Mouse (Mus musculus): ENCODE data around the gene Prpsap2.
"Not testable (repeated sequence)": the region's sequence is repeated elsewhere in the genome, so short reads cannot be mapped to it uniquely, and the experiment has no call there.

The Prpsap2 gene

DNA sequence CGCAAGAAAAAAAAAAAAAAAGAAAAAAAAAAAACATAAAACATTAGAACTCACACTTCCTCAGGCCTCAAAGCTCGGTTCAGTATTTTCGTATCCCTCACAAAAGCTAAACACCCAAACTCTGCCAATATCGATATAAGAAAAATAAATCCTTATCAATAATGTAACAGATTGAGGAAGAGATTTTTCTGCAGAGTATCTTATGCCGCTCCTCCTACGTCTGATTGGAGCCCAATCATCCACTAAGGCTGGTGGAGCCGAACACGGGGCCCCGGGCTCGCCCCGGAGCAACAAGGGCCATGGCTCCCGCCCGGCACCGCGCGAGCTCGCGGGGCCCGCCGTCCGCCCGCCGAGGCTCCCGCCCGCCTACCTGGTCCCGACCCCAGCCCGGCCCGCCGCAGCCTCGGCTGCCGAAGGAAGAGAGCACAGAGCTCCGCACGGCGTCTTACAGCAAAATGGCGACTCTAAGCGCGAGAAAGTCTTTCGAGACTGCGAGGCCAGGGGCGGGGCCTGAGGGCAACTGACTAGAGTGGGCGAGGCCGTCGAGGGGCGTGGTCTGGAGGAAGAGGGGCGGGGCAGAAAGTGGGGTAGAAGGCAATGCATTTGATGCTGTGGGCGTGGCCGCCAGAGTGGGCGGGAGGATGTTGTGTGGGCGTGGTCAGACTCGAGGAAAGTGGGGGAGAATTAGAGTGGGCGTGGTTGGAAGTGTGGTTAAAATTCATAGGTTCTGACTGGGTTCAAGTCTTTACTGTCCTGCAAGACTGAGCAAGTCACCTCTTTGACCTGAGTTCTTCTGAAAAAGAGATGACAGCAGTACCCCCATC lies at the start of gene Prpsap2:
TSS of gene Prpsap2 (minus strand) at position 505 of the 824 bp plus-strand sequence.
- DNase-seq (ENCODE audit: low spot score in 2 of 2) = peak; percentile 93

DNA sequence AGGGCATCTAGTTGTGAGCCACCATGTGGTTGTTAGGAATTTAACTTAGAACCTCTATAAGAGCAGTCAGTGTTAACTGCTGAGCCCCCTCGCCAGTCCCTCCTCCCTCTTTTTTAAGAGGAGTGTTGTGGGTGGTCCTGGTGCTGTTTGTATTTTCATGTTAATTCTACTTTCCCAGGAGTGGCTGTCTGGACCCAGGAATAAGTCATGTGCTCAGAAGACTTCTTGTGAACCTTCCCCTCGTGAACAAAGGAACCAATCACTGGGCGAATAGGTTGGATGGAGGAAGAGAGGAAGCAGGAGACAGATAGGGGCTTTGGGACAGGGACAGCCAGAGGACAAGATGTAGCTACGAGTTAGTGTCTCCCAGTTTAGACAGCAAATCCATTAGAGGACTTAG lies 47.9 kb upstream of the Prpsap2 start:
- DNase-seq (ENCODE audit: low spot score in 2 of 2) = no peak

DNA sequence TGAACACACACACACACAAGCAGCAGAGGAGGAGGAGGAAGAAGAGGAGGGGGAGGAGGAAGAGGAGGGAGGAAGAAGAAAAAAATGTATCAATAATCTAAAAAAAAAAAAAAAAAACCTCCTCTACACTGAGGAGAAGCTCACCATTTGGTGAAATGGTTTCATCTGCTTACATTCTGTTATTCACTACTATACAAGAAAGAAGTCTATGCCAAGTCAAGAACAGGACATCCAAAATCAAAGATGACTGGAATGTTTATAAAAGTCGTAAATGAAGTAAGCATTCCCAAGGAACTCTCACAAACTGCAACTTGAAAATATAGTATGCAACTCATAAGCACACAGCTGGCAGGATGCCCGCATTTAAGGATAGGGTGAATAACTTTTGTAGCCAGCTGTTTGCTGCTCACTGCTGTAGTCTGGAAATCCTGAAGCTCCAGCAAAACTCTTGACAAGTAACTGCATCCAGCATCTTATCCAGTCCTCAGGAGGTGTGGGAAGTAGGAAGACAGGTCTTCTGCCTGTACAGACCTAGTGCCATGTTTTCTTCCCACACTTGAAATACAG lies 46.7 kb upstream of the Prpsap2 start:
- DNase-seq (ENCODE audit: low spot score in 2 of 2) = no peak

DNA sequence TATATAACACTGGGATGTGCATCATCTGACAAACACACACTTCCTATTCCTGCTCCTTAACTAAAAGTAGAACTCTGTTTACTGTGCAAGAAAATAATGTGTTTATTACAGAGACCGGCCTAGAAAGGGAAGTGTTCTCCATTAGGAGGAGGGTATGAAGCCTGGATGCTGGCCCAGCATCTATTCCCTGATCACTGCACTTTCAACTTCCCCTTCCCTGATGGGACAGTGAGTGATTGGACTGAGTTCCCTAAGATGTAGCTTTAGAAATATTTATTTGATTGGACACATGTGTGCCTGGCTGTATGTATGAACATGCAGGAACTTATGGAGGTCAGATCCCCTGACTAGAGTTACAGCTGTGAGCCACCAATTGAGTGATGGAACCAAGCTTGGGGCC lies 31.6 kb upstream of the Prpsap2 start:
- DNase-seq (ENCODE audit: low spot score in 2 of 2) = no peak

DNA sequence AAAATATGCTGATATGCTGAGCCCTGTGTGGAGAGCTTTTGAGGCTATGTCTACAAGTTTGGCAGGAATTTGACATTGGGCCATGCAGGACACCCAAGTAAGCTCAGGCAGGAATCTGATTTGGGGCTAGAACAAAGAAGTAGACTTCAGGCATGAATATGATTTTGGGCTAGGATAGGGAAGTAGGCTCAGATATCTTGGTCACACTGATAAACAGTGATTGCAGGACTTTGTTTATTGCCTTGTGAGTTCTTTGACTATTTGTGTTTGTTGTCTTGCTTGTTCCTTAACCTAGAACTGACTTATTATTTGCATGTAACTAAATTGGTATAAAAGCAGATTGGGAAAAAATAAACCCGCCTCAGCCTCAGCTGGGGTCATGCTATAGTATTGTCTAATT lies 26.7 kb upstream of the Prpsap2 start:
- no peak for DNase-seq (ENCODE audit: low spot score in 2 of 2)

DNA sequence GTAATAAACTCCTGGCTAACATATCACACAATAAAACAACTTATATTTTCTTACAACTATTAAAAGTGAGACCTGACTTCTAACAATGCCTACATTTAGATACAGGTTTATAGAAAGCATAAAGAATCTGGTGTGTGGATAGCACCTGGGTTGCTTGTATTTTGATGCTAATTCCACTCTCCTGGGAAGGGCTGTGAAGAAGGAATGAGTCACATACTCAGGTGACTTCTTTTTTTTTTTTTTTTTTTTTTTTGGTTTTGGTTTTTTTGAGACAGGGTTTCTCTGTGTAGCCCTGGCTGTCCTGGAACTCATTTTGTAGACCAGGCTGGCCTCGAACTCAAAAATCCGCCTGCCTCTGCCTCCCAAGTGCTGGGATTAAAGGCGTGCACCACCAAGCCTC lies 20.6 kb upstream of the Prpsap2 start:
- not testable (repeated sequence) for DNase-seq (ENCODE audit: low spot score in 2 of 2)

DNA sequence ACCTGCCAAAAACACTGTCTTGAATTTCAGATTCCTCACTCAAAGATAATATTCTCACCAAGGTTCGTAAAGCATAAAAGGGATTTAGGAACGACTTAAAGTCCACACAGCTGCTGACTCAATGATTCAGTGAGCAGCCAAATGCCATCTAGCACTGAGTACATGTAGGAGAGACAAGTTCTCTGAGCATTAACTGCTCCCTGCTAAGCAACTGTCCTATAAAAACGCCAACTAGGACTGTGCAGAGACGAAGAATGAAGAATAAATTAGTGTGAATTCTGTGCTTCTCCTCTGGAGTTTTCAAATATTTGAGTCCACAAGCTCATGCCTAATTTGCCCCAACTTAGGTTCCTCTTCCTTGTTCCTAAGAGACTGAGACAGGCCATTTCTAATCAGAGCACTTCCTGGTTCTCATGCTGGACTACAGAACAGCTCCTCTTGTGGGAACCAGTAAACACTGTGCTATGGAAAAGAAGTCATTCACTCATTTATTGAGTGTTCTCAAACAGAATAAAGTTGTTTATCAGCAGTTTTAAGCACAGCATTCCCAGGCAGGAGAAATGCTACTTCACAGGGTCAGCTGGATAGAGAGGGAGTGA lies 12.8 kb upstream of the Prpsap2 start:
- peak in 1 of 2 experiments; percentile 44 for DNase-seq (ENCODE audit: low spot score in 2 of 2)

DNA sequence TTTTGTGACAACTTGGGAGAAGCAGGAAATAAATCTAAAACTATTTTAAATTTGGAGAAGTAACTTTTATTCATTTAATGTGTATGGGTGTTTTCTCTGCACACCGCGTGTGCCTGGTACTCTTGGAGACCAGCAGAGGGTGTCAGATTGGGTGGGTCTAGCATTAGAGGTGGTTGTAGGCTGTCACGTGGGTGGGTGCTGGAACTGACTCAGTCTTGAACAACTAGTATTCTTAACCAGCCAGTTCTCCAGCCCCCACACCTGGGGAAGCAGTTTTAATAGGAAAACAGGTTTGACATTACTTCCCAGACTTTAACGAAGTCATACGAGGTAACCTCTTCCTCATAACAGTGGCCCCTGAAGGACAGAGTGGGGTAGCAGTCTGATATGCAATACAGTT lies 1.4 kb downstream of the Prpsap2 start:
- peak; percentile 37 to 50 for DNase-seq (ENCODE audit: low spot score in 2 of 2)

DNA sequence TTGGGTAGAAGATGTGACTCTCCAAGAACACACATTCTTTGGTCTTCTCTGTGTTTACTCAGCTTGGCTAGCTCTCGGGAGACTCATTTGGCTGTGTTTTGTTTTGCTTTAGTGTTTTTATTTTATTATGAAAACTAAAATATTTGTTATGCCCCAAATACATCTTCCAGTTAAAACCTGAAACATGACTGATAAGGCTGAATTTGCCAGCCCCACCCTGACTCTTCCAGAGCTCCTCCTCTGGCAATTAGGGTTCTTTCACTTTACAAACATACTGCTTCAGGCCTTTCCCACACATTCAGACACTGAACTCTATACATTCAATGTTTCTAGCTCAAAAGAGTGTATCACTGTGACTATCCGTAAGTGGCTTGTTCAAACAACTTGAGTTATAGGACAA lies 4.7 kb downstream of the Prpsap2 start:
- DNase-seq (ENCODE audit: low spot score in 2 of 2) = no peak

DNA sequence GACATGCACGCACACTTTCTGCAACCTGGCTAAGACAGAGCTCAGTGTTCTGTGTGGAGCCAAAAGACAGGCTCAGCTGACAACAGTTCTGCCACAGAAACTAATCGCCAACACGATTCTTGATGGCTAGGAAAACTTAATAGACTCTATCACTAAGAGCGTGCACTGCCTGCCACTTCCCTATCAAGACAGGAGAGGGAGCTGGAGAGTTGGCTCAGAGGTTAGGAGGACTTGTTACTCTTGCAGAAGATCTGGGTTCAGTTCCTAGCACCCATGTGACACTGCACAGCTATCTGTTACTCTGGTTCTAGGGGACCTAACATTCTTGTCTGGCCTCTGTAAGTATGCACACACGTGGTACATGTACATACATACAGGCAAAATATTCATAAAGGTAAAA lies 10.3 kb downstream of the Prpsap2 start:
- no peak for DNase-seq (ENCODE audit: low spot score in 2 of 2)

DNA sequence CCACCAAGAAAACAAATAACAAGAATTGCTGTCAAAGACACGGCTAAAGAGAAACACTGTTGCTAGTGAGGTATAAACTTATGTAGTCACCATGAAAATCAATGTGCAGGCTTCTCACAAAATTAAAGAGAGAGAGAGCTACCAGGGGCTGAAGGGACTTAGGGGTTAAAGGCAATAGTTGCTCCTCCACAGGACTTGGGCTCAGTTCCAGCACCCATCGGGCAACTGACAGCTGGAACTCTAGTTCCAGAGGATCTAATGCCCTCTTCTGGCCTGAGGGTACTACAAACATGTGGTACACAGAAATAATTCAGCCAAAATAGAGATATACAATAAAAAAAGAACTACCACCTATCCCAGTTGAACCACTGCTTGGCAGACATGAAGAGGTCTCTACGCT lies 14.7 kb downstream of the Prpsap2 start:
- DNase-seq (ENCODE audit: low spot score in 2 of 2) = no peak

DNA sequence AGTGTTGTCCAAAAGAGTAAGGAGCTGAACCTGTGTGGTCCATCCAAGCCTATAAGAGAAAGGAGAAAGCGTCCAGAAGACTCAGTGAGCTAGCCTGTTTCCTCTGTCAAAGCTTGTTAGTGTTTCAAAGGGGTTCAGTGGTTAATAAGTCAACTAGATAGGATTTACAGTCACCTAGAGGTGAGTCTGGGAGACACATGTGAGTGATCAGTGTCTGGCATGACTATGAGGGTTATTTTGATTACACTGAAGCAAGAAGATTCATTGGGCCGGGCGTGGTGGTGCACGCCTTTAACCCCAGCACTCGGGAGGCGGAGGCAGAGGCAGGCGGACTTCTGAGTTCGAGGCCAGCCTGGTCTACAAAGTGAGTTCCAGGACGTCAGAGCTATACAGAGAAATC lies 16.1 kb downstream of the Prpsap2 start:
- DNase-seq (ENCODE audit: low spot score in 2 of 2) = no peak

DNA sequence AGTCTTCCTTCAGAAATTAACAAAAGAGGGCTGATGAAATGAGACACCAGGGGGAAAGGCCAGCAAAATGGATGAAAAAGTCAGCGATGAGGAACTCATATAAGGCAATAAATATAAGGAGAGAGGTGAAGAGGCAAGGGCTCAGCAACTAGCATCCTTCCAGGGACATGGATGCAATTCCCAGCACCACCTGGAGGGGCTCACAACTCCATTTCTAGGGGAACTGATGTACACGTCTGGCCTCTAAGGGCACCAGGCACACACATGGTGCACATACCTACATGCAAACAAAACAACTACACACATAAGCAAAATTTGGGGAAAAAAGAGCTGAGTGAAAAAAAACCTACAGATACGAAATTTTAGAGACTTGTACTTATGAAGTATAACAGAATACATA lies 17.4 kb downstream of the Prpsap2 start:
- DNase-seq (ENCODE audit: low spot score in 2 of 2) = no peak

DNA sequence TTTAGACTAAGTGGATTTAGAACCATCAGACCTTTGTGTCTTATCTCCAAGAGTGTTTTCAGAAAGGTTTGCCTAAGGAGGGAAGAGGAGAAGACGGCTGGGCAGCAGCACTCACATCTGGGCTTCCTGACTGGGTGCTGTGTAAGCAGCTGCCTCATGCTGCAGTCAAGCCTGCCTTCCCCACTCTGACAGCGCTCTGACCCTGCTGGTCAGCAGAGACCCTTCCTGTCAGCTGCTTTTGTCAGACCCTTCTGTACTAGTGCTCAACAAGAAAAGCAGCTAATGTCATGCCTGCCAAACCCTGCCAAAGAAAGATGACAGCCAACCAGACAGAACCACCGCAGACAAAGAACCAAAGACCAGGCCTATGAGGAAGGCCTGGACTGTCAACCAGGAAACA lies 18.1 kb downstream of the Prpsap2 start:
- DNase-seq (ENCODE audit: low spot score in 2 of 2) = peak in 1 of 2 experiments; percentile 16

DNA sequence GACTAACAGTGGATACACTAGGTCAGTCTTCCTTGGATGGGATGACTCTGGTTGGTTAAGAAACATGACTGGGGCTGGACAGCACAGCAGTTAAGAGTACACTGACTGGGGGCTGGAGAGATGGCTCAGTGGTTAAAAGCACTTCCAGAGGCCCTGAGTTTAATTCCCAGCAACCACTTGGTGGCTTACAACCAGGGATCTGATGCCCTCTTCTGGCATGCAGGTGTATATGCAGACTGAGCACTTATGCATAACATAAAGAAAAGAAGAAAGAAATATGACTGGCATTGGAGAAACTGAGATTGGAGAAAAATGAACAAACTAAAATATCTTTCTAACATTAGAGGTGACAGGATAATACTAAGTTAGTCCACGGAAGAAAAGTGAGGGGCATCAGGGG lies 21.4 kb downstream of the Prpsap2 start:
- no peak for DNase-seq (ENCODE audit: low spot score in 2 of 2)

DNA sequence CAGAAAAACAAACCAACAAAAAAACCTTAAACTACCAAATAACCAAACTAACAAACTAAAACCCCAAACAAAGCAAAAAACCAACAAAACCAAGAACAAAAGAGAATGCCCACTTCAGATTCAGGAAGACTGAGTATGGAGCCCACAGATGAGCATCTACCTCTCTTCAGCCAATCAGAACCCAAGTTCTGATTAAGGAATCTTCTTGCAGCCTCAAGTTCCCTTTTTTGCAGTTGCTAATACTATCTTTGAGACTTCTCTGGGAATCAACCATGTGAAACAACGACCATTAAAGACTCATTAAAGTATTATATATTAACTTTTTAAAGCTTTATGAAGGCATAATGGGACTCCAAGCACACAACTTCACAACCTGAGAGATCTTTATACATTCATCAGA lies 24.6 kb downstream of the Prpsap2 start:
- no peak for DNase-seq (ENCODE audit: low spot score in 2 of 2)

DNA sequence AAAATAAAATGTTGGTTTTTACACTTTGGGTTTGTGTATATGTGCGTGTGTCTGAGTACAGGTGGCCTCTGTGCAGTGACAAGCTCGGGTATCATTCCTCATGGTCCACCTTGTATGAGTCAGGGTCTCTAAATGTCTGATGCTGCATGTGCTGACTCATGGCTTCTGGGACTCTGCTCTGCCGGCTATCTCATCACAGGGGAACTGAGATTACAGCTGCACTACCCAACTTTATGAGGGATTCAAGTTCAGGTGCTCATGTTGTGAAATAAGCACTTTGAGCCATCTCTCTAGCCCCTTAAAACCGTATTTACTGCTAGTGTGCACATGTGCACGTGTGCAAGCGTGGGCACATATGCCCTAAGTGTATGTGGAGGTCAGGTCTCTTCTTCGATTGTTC lies 29.2 kb downstream of the Prpsap2 start:
- no peak for DNase-seq (ENCODE audit: low spot score in 2 of 2)

DNA sequence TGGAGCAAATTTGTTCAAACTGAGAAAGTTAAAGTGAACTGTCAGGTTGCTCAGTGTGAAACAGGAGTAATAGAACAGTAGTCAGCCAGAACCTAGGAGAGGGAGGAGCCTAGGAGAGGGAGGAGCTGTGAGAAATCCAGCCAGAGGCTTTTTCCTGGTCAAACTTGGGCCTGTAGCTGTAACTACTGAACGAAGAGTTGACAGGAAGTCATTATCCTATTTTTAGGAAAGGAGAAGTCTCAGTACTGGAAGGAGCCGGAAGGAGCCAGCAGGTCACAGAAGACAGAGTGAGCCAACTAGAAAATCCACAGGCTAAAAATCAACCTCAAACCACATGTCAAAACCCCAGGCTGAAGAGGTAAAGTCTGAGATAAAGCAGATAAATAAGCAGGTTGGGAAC lies 33.9 kb downstream of the Prpsap2 start:
- DNase-seq (ENCODE audit: low spot score in 2 of 2) = no peak

DNA sequence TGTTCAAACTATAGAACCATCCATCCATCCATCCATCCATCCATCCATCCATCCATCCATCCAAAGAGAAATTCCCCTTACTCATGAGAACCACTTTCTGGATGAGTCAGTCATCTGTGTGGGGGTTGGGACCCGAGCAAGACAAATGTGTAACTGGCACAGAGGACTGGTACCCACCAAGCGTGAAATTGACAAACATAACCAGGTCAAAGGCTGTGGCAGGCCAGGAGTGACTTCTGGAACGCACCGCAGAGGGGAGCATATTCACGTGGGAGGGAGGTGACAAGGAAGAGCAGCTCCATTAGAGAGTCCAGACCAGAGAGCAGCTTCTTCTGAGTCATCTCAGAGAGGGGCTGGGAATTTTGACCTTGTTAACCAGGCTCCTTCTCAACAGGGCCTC lies 39.8 kb downstream of the Prpsap2 start:
- DNase-seq (ENCODE audit: low spot score in 2 of 2) = no peak

DNA sequence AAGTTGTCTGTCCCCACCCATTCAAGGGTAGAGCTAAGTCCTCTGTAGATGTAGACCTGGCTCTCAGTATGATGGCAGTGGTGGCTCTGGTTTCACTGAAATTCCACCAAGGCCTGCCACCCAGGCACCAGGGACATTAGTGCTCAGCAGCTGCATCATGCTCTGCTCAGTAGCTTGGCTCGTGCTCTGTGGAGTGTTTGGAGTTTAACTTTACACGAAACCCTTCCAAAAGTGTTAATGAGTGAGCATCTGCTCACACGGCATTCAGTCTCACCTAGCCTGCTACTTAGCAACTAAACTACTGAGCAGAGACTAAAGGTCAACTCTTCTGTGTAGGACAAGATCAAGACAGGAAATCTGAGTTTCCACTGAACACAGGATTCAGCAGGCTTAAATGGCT lies 41.3 kb downstream of the Prpsap2 start, which contains the start of gene Slc5a10:
TSS of gene Slc5a10 (minus strand) at position 191 of the 400 bp plus-strand sequence.
- DNase-seq (ENCODE audit: low spot score in 2 of 2) = no peak

DNA sequence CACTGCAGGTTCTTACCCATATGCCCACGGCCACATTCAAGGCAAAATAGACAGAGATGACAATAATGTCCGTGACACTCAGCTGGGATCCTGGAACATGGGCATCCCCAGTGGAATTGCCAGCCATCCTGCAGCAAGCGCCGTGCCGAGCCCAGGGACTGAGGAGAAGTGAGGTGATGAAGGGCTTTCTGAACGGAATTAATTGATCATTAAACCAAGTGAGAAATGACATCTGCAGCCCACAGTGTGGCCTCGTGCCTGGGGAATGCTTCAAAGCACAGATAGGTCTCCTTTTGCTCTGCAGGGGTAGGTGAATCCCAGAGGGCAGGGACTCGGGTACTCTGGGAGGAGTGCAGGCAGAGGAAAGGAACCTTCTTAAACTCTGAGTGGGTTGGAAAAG lies 42.1 kb downstream of the Prpsap2 start:
- DNase-seq (ENCODE audit: low spot score in 2 of 2) = no peak

DNA sequence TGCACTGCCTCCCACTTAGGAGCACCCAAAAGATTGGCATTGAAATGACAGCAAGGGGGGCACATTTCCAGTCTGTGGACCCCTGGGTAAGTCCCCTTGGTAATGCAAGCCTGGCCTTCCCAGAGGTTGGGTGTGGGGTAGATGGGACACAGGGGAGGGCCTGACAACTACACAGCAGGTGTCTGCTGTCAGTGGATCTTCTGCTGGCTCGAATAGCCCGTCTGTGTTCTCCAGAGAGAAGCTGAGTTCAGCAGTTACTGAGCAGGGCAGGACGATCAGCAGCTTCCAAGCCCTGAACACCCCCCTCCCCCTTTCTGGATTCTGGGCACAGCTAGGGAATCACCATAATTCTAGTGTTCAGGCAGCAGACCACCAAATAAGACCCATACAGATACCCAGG lies 42.5 kb downstream of the Prpsap2 start:
- DNase-seq (ENCODE audit: low spot score in 2 of 2) = no peak

DNA sequence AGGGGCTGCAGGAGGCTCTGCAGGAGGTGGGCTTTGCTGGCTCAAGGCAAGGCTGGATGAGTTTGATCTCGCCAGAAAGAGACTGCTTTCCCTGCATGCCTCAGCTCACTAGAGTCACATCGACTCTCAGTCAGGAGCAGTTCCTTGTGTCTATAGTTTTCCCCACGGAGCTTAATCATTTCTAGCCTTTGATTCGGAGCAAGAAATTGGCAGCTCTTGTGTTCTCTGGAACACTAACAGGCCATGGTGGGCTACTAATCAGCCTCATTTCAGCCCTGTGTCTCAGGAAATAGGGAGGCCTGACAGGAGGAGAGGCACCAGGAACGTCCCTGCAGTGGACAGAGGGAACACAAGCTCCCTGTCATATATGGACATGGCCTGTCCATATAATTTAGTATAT lies 43.9 kb downstream of the Prpsap2 start:
- DNase-seq (ENCODE audit: low spot score in 2 of 2) = no peak

Data from right cerebral cortex, postnatal 36 days (tissue).